Mouse (Mus musculus) neural tube, embryonic 14.5 days (tissue): Measurements from ENCODE around the gene Mark1. TPM values are rescaled to one million over a fixed set of nuclear protein-coding genes. Genes with fewer than 3 reads are reported as not detected.

ENCODE experiments used
- ATAC-seq: fragments of 200-750 bp; cut with Nextera tagmentation; 2 replicates; pipeline ENCODE4 v1.8.0; 2017; ENCODE audit warnings: low read depth, mild to moderate bottlenecking, moderate TSS enrichment, moderate library complexity
- H3K27ac ChIP-seq: fragments of 300-500 bp; sonication (generic); 2 replicates; pipeline ENCODE4 v1.5.1; 2014; ENCODE audit warnings: low read depth, mild to moderate bottlenecking, control low read depth, low read length, moderate library complexity, mixed read lengths
- H3K27me3 ChIP-seq: fragments of 300-500 bp; sonication (generic); 2 replicates; pipeline ENCODE4 v1.6.1; 2014; ENCODE audit warnings: low read length; ENCODE audit not compliant: control insufficient read depth, insufficient read depth
- H3K36me3 ChIP-seq: fragments of 300-500 bp; sonication (generic); 2 replicates; pipeline ENCODE4 v1.6.1; 2014; ENCODE audit warnings: low read length, mixed read lengths; ENCODE audit not compliant: control insufficient read depth, insufficient read depth
- H3K4me1 ChIP-seq: fragments of 300-500 bp; sonication (generic); 2 replicates; pipeline ENCODE4 v1.6.1; 2014; ENCODE audit warnings: low read length; ENCODE audit not compliant: control insufficient read depth, insufficient read depth
- H3K4me2 ChIP-seq: fragments of 300-500 bp; sonication (generic); 2 replicates; pipeline ENCODE4 v1.6.1; 2014; ENCODE audit warnings: mild to moderate bottlenecking, low read depth, low read length, control low read depth
- H3K4me3 ChIP-seq: fragments of 300-500 bp; sonication (generic); 2 replicates; pipeline ENCODE4 v1.5.1; 2014; ENCODE audit warnings: low read depth, low read length, control low read depth, mixed read lengths
- H3K9ac ChIP-seq: fragments of 300-500 bp; sonication (generic); replicated peaks from 2 replicates; pipeline ENCODE4 v1.6.1; 2014; ENCODE audit warnings: low read depth, mild to moderate bottlenecking, control low read depth, low read length, mixed read lengths
- H3K9me3 ChIP-seq: fragments of 300-500 bp; sonication (generic); 2 replicates; pipeline ENCODE4 v1.6.1; 2016; ENCODE audit warnings: low read length; ENCODE audit not compliant: control insufficient read depth
- WGBS: fragments of 180-500 bp; shearing (Covaris S2); extraction: QIAGEN DNeasy Blood & Tissue Kit; methylation state at CpG from one replicate; pipeline ENCODE4 v1.1.7; 2014; 5-methylcytosine and 5-hydroxymethylcytosine counted together
- polyA plus RNA-seq: library from polyadenylated mRNA; unstranded; fragments of >200 nt; fragmentation: Nextera tagmentation; extraction: Ambion mirVana; gene quantifications from 2 replicates; pipeline ENCODE4 v1.2.1, GENCODE M21; 2014

Gene Mark1
- polyA plus RNA-seq, 1 experiment from 2014 or later = 15.2 TPM

DNA sequence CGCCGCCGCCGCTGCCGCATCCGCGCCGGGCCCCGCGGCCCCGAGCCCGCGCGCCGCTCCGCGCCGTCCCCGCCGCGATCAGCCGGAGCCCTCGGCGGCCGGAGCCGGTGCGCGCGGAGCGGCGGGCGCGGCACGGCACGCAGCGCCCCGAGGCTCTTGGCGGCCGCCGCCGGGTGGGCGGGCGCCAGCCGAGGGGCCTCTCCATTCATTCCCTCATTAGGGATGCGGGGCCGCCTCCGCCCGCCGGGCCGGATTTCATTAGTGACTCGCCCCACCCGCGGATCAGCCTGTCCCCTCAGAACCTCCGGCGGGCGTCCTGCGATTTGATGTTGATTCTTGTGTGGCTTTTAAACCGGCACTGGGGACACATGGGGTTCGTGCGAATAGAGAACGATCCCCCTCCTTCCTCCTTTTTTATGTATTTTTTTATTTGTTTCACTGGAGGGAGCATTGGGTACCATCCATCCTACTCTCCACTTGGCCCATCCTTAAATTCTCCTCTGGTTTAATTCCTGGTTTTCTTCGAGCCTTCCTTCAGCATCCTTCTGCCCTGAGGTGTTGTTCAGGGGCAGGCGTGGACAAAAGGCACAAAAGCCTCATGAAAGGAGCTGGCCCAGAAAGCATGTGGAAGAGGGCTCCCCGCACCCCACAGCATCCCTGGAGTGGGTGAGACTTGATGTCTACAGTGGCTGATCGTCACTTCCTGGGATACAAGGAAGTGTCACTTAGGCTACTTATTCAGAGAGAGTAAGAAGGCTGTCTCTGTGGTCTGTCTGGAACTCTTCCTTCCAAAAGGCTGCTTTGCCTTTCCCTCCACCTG, 620 bp upstream of the Mark1 start:
- H3K27me3 ChIP-seq = no peaks in the 10 kb centered on the region
- WGBS = 1% methylated on average over 34 of the region's 65 CpGs
- H3K36me3 ChIP-seq = no peaks in the 10 kb centered on the region
- peak; percentile 78 for ATAC-seq
- peaks cover 15% of the 10 kb centered on the region; the same call in 1 of the 2 replicates for H3K4me1 ChIP-seq
- peak overlapping the region; percentile 64 for H3K4me2 ChIP-seq
- peak overlapping the region; percentile 92 for H3K27ac ChIP-seq
- peak overlapping the region; percentile 95 for H3K4me3 ChIP-seq
- peak overlapping the region; percentile 99 for H3K9ac ChIP-seq
- H3K9me3 ChIP-seq = no peaks in the 10 kb centered on the region

DNA sequence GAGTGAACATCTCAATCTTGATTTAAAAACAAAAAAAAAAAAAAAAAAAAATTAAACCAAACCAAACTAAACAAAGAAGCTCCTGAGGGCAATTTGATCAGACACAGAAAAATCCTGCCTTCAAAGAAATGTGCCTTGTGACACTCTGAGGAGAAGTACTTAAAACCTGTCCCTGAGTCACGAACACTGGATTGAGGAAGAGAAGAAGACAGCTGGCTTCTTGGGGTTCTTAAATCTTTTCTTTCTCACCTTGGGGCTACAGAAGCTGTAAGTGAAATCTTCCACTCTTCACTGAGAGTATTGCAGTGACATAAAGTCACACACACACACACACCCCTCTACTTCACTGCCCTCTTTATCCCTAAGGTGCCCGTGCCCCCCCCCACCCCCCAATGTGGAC, 739 bp downstream of the Mark1 start:
- WGBS = 3% methylated on average over 2 of the region's 2 CpGs
- Histone ChIP-seq H3K9me3 (no peaks in the 10 kb centered on the region), H3K9ac (peak overlapping the region; percentile 99), H3K4me1 (peaks cover 15% of the 10 kb centered on the region; the same call in 1 of the 2 replicates), H3K27me3 (no peaks in the 10 kb centered on the region), H3K36me3 (no peaks in the 10 kb centered on the region), H3K4me2 (peak overlapping the region; percentile 64), H3K27ac (peak overlapping the region; percentile 92), H3K4me3 (peak overlapping the region; percentile 95)
- peak; percentile 28; the same call in 1 of the 2 replicates for ATAC-seq

DNA sequence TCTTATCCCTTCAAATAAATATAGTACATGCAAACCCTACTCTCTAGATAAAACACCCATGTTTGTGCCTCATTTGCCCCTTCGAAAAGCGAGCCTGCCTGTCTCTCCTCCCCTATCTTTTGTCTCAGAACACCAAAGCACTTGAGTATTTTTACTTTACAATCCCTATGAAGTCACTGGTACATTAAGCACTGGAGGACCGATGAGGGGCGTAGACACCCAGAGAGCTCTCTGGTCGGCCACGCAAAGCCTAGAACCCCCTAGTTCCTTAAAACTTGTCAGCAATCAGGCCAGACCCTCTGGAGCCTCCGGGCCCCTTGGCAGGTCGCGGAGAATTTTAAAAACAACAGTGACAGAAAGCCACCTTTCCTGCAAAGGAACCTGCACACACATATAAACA, 1.2 kb downstream of the Mark1 start:
- Histone ChIP-seq H3K27ac (peak overlapping the region; percentile 92), H3K4me2 (peak overlapping the region; percentile 64)
- 15% methylated on average over 9 of the region's 9 CpGs for WGBS

DNA sequence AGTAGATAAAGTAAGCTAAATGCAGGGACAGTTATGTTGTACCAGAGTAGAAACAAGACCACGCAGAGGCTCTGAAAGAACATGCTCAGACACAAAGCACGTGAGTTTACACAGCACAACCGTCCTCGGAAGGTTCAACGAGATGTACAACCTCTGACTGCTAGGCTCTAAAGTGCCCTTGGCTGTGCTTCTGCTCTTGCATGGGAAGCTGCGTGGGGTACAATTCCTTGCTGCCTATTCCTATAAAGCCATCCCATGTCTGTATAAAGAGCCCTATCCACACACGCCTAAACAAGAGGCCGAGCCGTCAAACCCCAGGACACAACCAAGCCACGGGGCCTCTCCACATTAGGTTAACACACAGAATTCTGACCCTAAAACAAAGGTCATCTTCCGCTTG, 1.9 kb downstream of the Mark1 start:
- WGBS = 19% methylated on average over 11 of the region's 11 CpGs
- ATAC-seq = no peak

More for the DNA sequence above, 1.2 kb downstream of the Mark1 start:
- peak overlapping the region; percentile 95 for H3K4me3 ChIP-seq
- 0 out of 2 replicates have a peak, but pooled peaks have one; percentile 21 for ATAC-seq
- peaks cover 15% of the 10 kb centered on the region; the same call in 1 of the 2 replicates for H3K4me1 ChIP-seq
- no peaks in the 10 kb centered on the region for H3K9me3 ChIP-seq
- H3K9ac ChIP-seq = peak overlapping the region; percentile 99
- H3K27me3 ChIP-seq = no peaks in the 10 kb centered on the region
- no peaks in the 10 kb centered on the region for H3K36me3 ChIP-seq

DNA sequence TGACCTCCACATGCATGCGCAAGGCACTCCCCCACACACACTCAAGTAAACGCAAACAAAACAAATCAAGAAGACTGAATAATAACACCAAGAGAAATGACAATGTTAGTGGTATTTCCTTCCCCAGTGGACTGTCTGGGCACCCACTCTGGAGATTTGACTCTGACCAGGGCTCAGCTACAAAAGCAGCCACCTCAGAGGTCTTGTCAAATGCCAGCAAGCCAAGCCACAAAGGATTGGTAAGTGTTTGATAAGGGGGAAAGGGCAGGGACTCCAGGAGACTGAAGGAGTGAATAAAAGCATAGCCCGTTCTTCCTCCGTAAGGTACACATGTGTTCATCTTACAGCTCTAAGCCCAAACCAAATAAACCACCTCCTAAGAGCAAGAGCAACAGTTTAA, 4.0 kb downstream of the Mark1 start:
- no peak for ATAC-seq
- 84% methylated on average over 4 of the region's 4 CpGs for WGBS
- H3K9ac ChIP-seq = no peak overlapping the region
- peaks cover 13% of the 10 kb centered on the region; the same call in 1 of the 2 replicates for H3K4me1 ChIP-seq
- no peak overlapping the region for H3K4me3 ChIP-seq
- no peak overlapping the region for H3K27ac ChIP-seq
- no peaks in the 10 kb centered on the region for H3K9me3 ChIP-seq
- H3K36me3 ChIP-seq = no peaks in the 10 kb centered on the region
- no peaks in the 10 kb centered on the region for H3K27me3 ChIP-seq
- no peak overlapping the region for H3K4me2 ChIP-seq

More for the DNA sequence above, 1.9 kb downstream of the Mark1 start:
- H3K9me3 ChIP-seq = no peaks in the 10 kb centered on the region
- no peaks in the 10 kb centered on the region for H3K27me3 ChIP-seq
- peak overlapping the region; percentile 99 for H3K9ac ChIP-seq
- H3K27ac ChIP-seq = peak overlapping the region; percentile 92
- peaks cover 15% of the 10 kb centered on the region; the same call in 1 of the 2 replicates for H3K4me1 ChIP-seq
- peak overlapping the region; percentile 95 for H3K4me3 ChIP-seq
- H3K36me3 ChIP-seq = no peaks in the 10 kb centered on the region
- H3K4me2 ChIP-seq = peak overlapping the region; percentile 64

DNA sequence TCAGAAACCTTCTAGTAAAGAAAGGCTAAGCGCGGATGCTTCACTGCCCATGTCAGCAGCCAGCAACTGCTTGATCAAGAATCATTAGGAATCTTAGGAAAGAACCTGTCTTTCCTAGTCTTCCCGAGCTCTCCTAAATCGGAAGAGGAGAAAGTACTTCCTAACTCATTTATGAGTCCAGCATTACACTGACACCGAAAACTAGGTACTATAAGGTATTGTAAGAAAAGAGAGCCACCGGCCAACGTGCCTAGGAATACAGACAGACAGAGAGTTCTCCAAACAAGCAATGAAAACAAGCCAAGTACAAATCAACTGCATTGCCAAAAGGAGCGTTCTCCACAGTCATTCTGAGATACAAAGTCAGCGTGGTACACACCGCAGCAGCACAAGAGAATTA, 8.2 kb downstream of the Mark1 start:
- H3K4me1 ChIP-seq = no peaks in the 10 kb centered on the region; the same call in 1 of the 2 replicates
- no peak overlapping the region for H3K9ac ChIP-seq
- H3K27me3 ChIP-seq = no peaks in the 10 kb centered on the region
- H3K9me3 ChIP-seq = no peaks in the 10 kb centered on the region
- no peak overlapping the region for H3K4me2 ChIP-seq
- H3K4me3 ChIP-seq = no peak overlapping the region
- 88% methylated on average over 10 of the region's 10 CpGs for WGBS
- no peaks in the 10 kb centered on the region for H3K36me3 ChIP-seq
- H3K27ac ChIP-seq = no peak overlapping the region
- no peak for ATAC-seq

DNA sequence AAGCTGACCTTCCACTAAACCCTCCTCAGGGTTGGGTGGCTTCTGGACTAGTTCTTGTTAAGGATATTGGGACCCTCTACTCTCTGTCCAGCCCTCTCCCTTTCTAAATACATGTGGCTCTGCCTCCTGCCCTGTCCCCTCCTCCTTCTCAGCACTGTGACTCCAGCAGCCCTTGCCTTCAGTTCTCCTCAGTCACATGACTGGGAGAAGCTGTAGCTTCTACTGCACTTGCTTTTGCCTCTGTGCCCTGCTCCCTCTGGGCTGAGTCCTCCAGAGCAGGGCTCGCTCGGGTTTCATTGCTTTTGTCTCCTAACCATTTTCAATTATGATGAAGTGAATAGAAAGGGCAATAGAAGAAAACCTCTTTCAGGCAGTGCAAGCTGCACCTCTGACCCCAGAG, 12.6 kb downstream of the Mark1 start:
- Histone ChIP-seq H3K4me1 (no peaks in the 10 kb centered on the region; the same call in none of the 2 replicates), H3K4me3 (no peak overlapping the region), H3K4me2 (no peak overlapping the region), H3K27ac (no peak overlapping the region), H3K27me3 (no peaks in the 10 kb centered on the region), H3K9ac (no peak overlapping the region), H3K9me3 (no peaks in the 10 kb centered on the region), H3K36me3 (no peaks in the 10 kb centered on the region)
- 14% methylated on average over 2 of the region's 2 CpGs for WGBS
- ATAC-seq = no peak

DNA sequence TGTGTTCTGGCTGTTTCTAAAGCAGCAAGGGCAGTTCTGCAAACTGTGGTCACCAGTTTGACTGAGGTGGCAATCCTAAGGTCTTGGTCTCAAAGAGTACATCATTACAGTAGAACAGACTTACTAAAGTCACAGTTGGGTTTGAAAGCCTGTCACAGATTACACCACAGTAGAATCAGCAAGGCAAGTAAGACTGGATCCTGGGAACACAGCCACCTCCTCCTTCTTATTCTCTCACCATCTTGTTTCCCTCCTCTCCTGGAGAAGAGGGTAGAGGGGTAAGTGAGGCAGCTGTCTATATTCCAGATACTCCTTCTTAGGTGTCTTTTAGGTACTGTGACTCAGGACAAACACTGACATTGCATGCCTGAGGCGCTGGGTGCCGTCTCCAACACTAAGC, 14.6 kb downstream of the Mark1 start:
- 77% methylated on average over 2 of the region's 2 CpGs for WGBS

DNA sequence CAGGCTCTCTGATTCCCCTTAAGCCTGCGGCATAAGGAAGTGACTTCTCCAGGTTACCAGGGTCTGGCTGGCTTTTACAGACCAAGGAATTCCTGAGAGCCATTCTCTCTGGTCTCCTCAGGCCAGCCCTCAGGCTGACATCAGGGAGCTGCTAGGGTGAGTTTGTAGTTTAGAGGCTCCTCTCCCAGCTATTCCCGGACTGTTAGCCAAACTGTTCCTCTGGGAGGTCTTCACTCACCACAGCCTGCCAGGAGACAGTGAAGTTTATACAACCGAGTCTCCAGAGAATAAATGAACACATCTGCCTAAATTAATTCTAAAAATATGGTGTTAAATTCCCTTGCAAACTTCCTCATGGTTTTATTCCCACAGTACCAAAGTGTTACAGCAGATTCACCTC, 15.6 kb downstream of the Mark1 start:
- no peak overlapping the region for H3K4me3 ChIP-seq
- H3K36me3 ChIP-seq = no peaks in the 10 kb centered on the region
- no peaks in the 10 kb centered on the region for H3K9me3 ChIP-seq
- H3K9ac ChIP-seq = no peak overlapping the region
- H3K27ac ChIP-seq = no peak overlapping the region
- no peaks in the 10 kb centered on the region; the same call in none of the 2 replicates for H3K4me1 ChIP-seq
- WGBS = 48% methylated on average over 3 of the region's 3 CpGs
- no peak overlapping the region for H3K4me2 ChIP-seq
- H3K27me3 ChIP-seq = no peaks in the 10 kb centered on the region
- ATAC-seq = no peak

More for the DNA sequence above, 14.6 kb downstream of the Mark1 start:
- Histone ChIP-seq H3K9me3 (no peaks in the 10 kb centered on the region), H3K27ac (no peak overlapping the region), H3K27me3 (no peaks in the 10 kb centered on the region), H3K36me3 (no peaks in the 10 kb centered on the region), H3K4me3 (no peak overlapping the region), H3K4me1 (no peaks in the 10 kb centered on the region; the same call in none of the 2 replicates), H3K4me2 (no peak overlapping the region), H3K9ac (no peak overlapping the region)
- ATAC-seq = no peak
